Mouse (Mus musculus): ENCODE measurements around the gene Dpyd. TPM values are rescaled to one million over a fixed set of nuclear protein-coding genes. Genes with fewer than 3 reads are reported as not detected.

The Dpyd gene
- polyA plus RNA-seq, 1 experiment from 2014 or later = 2.6 TPM

- no peak overlapping the region for H3K27ac ChIP-seq
These were observed 40.0 kb downstream of the Dpyd start for GRCm38 (mm10) chr3:118601689-118602640.

GRCm38 (mm10) chr3:118608708-118609107 is 46.8 kb downstream of the Dpyd start:
- no peaks in the 10 kb centered on the region for H3K4me1 ChIP-seq (replicated peaks)
- no peaks in the 10 kb centered on the region for H3K36me3 ChIP-seq
- DNase-seq = no peak
- H3K4me2 ChIP-seq = no peak overlapping the region
- WGBS (ENCODE audit: insufficient replicate concordance) = 64% methylated on average over 4 of the region's 4 CpGs
- H3K4me3 ChIP-seq (replicated peaks) = no peak overlapping the region
- H3K27me3 ChIP-seq = no peaks in the 10 kb centered on the region
- no peak overlapping the region for H3K27ac ChIP-seq
- ATAC-seq (ENCODE audit: low read depth) = no peak
- H3K9ac ChIP-seq = no peak overlapping the region
- H3K9me3 ChIP-seq (replicated peaks) = no peaks in the 10 kb centered on the region

More at GRCm38 (mm10) chr3:118601689-118602640, 40.0 kb downstream of the Dpyd start:
- DNase-seq (no peak), ATAC-seq (ENCODE audit: low read depth) (no peak)
- no peak overlapping the region for H3K9ac ChIP-seq
- no peaks in the 10 kb centered on the region for H3K4me1 ChIP-seq (replicated peaks)
- no peak overlapping the region for H3K4me2 ChIP-seq
- H3K9me3 ChIP-seq (replicated peaks) = no peaks in the 10 kb centered on the region
- no peak overlapping the region for H3K4me3 ChIP-seq (replicated peaks)
- H3K27me3 ChIP-seq = no peaks in the 10 kb centered on the region
- WGBS (ENCODE audit: insufficient replicate concordance) = 66% methylated on average over 7 of the region's 7 CpGs
- H3K36me3 ChIP-seq = no peaks in the 10 kb centered on the region

GRCm38 (mm10) chr3:118626455-118627375 is 64.8 kb downstream of the Dpyd start:
- Histone ChIP-seq H3K27ac (no peak overlapping the region), H3K36me3 (no peaks in the 10 kb centered on the region), H3K9me3 (replicated peaks) (no peaks in the 10 kb centered on the region), H3K27me3 (no peaks in the 10 kb centered on the region), H3K4me1 (replicated peaks) (no peaks in the 10 kb centered on the region), H3K4me2 (no peak overlapping the region), H3K9ac (no peak overlapping the region), H3K4me3 (replicated peaks) (no peak overlapping the region)
- 59% methylated on average over 9 of the region's 9 CpGs for WGBS (ENCODE audit: insufficient replicate concordance)
- ATAC-seq (ENCODE audit: low read depth) = no peak
- no peak for DNase-seq

- Histone ChIP-seq H3K27me3 (no peaks in the 10 kb centered on the region), H3K9ac (no peak overlapping the region), H3K36me3 (no peaks in the 10 kb centered on the region), H3K4me2 (no peak overlapping the region), H3K4me3 (replicated peaks) (no peak overlapping the region), H3K4me1 (replicated peaks) (no peaks in the 10 kb centered on the region), H3K27ac (no peak overlapping the region), H3K9me3 (replicated peaks) (no peaks in the 10 kb centered on the region)
- WGBS (ENCODE audit: insufficient replicate concordance) = 68% methylated on average over 1 of the region's 1 CpGs
- ATAC-seq (ENCODE audit: low read depth) (no peak), DNase-seq (no peak)
These were observed 67.8 kb downstream of the Dpyd start for GRCm38 (mm10) chr3:118629737-118630136.

- H3K4me3 ChIP-seq (replicated peaks) = no peak overlapping the region
- ATAC-seq (ENCODE audit: low read depth) (no peak), DNase-seq (no peak)
- no peaks in the 10 kb centered on the region for H3K9me3 ChIP-seq (replicated peaks)
- WGBS (ENCODE audit: insufficient replicate concordance) = 79% methylated on average over 10 of the region's 10 CpGs
- H3K4me2 ChIP-seq = no peak overlapping the region
- H3K27ac ChIP-seq = no peak overlapping the region
- no peaks in the 10 kb centered on the region for H3K27me3 ChIP-seq
- no peaks in the 10 kb centered on the region for H3K36me3 ChIP-seq
- H3K9ac ChIP-seq = no peak overlapping the region
- no peaks in the 10 kb centered on the region for H3K4me1 ChIP-seq (replicated peaks)
These were observed 84.2 kb downstream of the Dpyd start for GRCm38 (mm10) chr3:118646024-118646570.

- Histone ChIP-seq H3K4me1 (replicated peaks) (no peaks in the 10 kb centered on the region), H3K27ac (no peak overlapping the region), H3K27me3 (no peaks in the 10 kb centered on the region), H3K4me3 (replicated peaks) (no peak overlapping the region), H3K9me3 (replicated peaks) (no peaks in the 10 kb centered on the region), H3K36me3 (no peaks in the 10 kb centered on the region), H3K4me2 (no peak overlapping the region), H3K9ac (no peak overlapping the region)
- DNase-seq (no peak), ATAC-seq (ENCODE audit: low read depth) (no peak)
- WGBS (ENCODE audit: insufficient replicate concordance) = 74% methylated on average over 5 of the region's 5 CpGs
These were observed 102.2 kb downstream of the Dpyd start for GRCm38 (mm10) chr3:118663987-118664692.

- Histone ChIP-seq H3K36me3 (no peaks in the 10 kb centered on the region), H3K9ac (no peak overlapping the region), H3K9me3 (replicated peaks) (no peaks in the 10 kb centered on the region), H3K27me3 (no peaks in the 10 kb centered on the region), H3K4me3 (replicated peaks) (no peak overlapping the region), H3K4me1 (replicated peaks) (no peaks in the 10 kb centered on the region), H3K27ac (no peak overlapping the region), H3K4me2 (no peak overlapping the region)
- ATAC-seq (ENCODE audit: low read depth) = no peak
- WGBS (ENCODE audit: insufficient replicate concordance) = 66% methylated on average over 10 of the region's 10 CpGs
- DNase-seq = no peak
These were observed 112.3 kb downstream of the Dpyd start for GRCm38 (mm10) chr3:118674121-118674745.

- H3K27ac ChIP-seq = no peak overlapping the region
- no peaks in the 10 kb centered on the region for H3K9me3 ChIP-seq (replicated peaks)
- H3K36me3 ChIP-seq = no peaks in the 10 kb centered on the region
- no peaks in the 10 kb centered on the region for H3K4me1 ChIP-seq (replicated peaks)
- H3K4me3 ChIP-seq (replicated peaks) = no peak overlapping the region
- 60% methylated on average over 1 of the region's 1 CpGs for WGBS (ENCODE audit: insufficient replicate concordance)
- no peak overlapping the region for H3K9ac ChIP-seq
- H3K4me2 ChIP-seq = no peak overlapping the region
- ATAC-seq (ENCODE audit: low read depth) = no peak
- H3K27me3 ChIP-seq = no peaks in the 10 kb centered on the region
- DNase-seq = no peak
These were observed 113.5 kb downstream of the Dpyd start for GRCm38 (mm10) chr3:118675441-118675840.

- Histone ChIP-seq H3K27me3 (no peaks in the 10 kb centered on the region), H3K9me3 (replicated peaks) (no peaks in the 10 kb centered on the region), H3K36me3 (no peaks in the 10 kb centered on the region), H3K4me1 (replicated peaks) (no peaks in the 10 kb centered on the region), H3K4me3 (replicated peaks) (no peak overlapping the region), H3K27ac (no peak overlapping the region), H3K9ac (no peak overlapping the region), H3K4me2 (no peak overlapping the region)
- 59% methylated on average over 7 of the region's 7 CpGs for WGBS (ENCODE audit: insufficient replicate concordance)
- no peak for DNase-seq
- ATAC-seq (ENCODE audit: low read depth) = no peak
These were observed 114.3 kb downstream of the Dpyd start for GRCm38 (mm10) chr3:118676052-118676777.

- no peaks in the 10 kb centered on the region for H3K36me3 ChIP-seq
- no peak overlapping the region for H3K27ac ChIP-seq
- no peak for DNase-seq
- ATAC-seq (ENCODE audit: low read depth) = no peak
- no peak overlapping the region for H3K4me3 ChIP-seq (replicated peaks)
- no peaks in the 10 kb centered on the region for H3K27me3 ChIP-seq
- no peaks in the 10 kb centered on the region for H3K4me1 ChIP-seq (replicated peaks)
- no peak overlapping the region for H3K9ac ChIP-seq
- no peak overlapping the region for H3K4me2 ChIP-seq
- 36% methylated on average over 4 of the region's 4 CpGs for WGBS (ENCODE audit: insufficient replicate concordance)
- H3K9me3 ChIP-seq (replicated peaks) = no peaks in the 10 kb centered on the region
These were observed 118.9 kb downstream of the Dpyd start for GRCm38 (mm10) chr3:118680803-118681202.
